Mouse (Mus musculus) adrenal gland, postnatal 4 days (tissue): Measurements from ENCODE around the gene Phactr1. TPM values are rescaled to one million over a fixed set of nuclear protein-coding genes. Genes with fewer than 3 reads are reported as not detected.

Source experiments
- DNase-seq, 2 experiments: peaks; one replicate each; pipeline ENCODE4 v3.0.0; 2021 to 2022; ENCODE audit warnings: low spot score in 2 of 2, mixed read lengths in 2 of 2
- long read RNA-seq, 2 experiments: library from polyadenylated mRNA; stranded (forward); transcript quantifications; one replicate each; pipeline ENCODE4 v2.0.0; 2021
- total RNA-seq, 2 experiments: library from RNA; stranded (reverse); gene quantifications; 2 replicates each; pipeline ENCODE4 v1.2.3; 2021

The Phactr1 gene
- 10 to 100 TPM; 20.1 to 23.7 TPM for total RNA-seq
- long read RNA-seq, experiment 1, partial matches to known transcripts: 2 of 11 reads
- long read RNA-seq, experiment 1, other reads (novel, unspliced or antisense): 3 of 11 reads
- long read RNA-seq, experiment 2, partial matches to known transcripts: 6 of 21 reads
- long read RNA-seq, experiment 2, other reads (novel, unspliced or antisense): 10 of 21 reads

DNA sequence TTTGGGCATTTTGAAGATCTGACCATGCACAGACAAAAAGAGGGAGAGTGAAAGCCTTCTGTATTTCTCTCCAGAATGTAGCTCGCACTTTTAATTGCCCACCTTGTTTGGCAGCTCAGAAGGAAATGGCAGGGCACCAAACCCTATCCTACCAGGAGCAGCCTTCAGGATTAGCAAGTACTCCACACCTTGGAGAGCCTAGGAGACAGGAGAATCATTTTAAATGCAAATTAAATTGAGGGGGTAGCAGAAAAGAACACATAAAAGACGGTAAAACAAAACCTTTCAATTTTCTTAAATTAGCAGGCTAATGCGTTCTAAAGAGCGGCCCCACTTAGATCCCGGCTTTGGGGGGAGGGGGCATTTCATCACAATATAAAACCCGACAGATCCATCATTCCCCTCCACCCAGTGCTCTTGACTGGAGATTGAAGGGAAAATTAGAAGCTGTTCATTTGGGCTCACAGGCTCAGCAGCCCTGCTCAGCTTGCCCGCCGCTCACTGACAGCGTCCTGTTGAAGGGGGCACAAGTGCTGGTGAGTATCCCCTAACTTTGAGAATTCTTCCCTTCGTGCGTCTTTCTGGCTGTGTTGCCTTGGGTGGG, at the start of gene Phactr1:
Gene Phactr1, plus strand, starts transcription at position 233 of the 604 bp plus-strand sequence.
- DNase-seq: no peak

- DNase-seq: no peak
Observed at GRCm38 (mm10) chr13:42634908-42635307, 45.5 kb upstream of the Phactr1 start.

DNA sequence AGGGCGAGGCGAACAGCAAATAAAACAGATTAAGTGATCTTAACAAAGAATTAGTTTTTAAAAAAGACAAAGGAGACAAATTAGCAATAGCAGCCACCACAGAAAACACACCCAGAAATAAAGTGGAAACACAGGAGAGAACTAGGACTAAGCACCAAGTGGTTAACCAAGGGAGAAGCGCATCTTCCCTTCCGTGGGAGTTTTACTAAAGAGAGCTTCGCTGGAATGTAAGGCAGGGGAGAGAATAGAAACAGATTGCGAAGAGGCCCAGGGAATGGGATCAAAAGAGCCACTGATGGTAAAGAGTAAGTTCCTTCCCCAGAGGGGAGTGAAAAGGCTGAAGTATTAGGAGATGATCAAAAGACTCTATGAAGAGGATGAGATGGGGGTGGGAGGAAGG, 30.2 kb upstream of the Phactr1 start:
- DNase-seq: no peak

- no peak for DNase-seq
Observed at GRCm38 (mm10) chr13:42656643-42657315, 23.6 kb upstream of the Phactr1 start.

DNA sequence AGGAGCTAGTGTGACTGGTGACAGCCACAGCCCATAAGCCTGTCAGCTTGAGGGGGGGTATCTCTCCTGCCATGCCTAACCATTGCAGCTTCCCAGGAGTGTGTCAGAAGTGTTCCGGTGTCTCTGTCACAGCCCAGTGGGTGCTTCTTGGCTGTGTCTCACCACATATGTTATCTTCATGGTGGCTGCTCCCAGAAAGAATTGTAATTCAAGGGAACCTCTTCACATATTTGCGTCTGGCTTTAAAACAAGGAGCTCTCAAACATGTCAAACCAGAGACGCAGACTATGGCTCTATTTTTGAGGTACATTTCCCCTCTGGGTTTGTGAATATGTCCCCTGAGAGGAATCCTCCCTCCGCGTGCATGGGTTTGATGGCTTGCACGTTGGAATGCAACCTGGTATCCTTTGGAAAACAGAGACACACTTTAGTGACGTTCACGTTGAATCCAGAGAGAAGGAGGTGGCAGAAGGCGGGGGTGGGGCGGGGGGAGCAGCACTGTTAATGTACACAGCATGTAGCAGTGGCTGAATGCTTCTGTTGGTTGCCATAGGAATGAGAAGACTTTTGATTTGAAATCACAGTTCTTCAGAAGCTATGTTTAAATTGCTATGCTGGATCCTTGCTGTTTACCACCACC, 8.7 kb upstream of the Phactr1 start:
- no peak for DNase-seq

GRCm38 (mm10) chr13:42681299-42681698, 876 bp downstream of the Phactr1 start:
- DNase-seq: no peak

DNA sequence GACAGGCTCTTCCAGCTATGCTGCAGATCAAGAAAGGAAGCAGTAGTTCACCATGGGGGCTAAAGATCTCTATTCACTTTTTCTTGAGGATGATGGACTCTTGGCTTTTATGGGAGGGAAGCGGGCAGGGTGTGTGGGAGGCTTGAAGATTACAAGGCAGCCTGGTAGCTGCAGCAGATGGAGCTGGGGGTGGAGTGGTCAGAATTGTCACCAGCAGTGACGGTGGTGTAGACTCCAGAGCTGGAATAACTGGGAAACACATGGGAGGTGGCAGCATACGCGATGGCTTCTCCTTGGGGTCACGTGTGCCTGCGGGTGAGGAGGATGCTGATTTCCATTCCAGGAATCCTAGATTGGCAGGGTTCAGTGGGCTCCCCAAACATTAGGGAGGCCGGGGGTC, 3.8 kb downstream of the Phactr1 start:
- DNase-seq: no peak

DNA sequence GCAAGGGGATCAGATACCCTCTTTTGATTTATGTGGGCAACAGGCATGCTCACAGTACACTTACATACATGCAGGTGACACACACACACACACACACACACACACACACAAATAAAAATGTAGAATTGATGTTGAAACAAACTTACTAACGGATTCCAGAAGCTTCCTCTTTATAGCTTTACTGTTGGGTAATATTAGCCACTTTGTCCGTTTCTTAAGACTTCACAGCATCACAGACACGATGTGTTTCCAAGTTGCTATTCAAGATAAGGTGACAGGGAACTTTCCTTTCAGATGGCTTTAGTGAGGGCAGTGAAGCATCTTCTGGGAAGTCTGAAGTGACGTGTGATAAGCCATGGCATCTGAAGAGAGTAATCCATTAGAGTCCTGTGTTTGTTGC, 11.8 kb downstream of the Phactr1 start:
- no peak for DNase-seq

DNA sequence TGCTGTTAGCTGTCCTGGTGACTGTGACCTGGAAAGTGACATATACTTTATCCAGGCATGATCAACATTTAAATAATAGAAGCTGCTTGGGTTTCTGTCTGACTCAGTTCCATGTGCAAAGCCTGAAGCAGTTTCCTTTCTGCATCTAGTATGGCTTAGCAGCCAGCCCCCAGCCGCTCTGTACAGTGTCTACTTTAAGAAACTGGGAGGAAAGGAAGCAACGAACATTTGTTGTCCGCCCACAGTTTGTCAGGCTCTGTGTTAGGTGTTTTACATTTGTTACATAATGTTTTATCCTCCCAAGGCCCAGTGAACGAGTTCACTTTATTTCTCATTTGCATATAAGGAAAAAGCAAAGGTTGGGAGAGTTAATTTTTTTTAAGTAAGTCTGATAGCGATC, 16.2 kb downstream of the Phactr1 start:
- no peak for DNase-seq

DNA sequence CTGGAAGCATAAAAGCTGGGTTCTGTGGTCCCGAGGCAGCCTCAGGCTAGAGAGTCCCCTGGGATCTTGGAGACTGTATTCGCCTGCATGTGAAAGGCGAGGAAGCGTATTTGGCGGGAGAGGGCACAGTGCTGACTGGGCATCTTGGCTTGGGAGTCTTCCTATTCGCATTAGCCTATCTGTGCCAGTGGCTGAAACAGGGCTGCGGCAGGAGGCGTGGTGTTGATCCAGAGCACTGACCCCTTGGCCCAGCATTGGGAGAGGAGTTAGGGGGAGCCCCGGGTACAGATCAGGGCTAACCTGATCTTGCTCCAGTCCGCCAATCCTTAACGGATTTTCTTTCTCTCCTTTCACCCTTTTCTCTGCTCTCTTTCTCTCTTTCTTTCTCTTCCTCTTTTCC, 28.7 kb downstream of the Phactr1 start:
- DNase-seq: no peak

GRCm38 (mm10) chr13:42709611-42710331, 29.3 kb downstream of the Phactr1 start:
- DNase-seq: no peak

DNA sequence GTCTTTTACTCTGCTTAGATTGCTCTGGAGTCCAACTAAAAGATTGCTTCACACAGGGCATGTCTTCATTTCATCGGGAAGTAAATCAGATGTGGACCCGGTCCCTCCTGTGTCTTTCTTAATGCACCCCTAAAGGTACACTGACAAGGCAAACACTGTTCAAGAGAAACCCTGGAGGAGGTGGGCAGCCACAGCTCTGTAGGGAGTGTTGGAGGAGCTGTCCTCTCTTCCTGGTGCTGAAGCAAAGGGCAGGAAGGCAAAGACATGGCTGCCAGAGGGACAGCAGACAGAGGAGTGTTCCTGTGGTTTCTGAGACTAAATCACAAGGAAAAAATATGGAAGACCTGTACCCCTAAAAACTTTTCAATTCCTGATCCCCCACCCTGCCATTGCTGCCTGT, 31.1 kb downstream of the Phactr1 start:
- DNase-seq: peak in 1 of 2 experiments; percentile 28

DNA sequence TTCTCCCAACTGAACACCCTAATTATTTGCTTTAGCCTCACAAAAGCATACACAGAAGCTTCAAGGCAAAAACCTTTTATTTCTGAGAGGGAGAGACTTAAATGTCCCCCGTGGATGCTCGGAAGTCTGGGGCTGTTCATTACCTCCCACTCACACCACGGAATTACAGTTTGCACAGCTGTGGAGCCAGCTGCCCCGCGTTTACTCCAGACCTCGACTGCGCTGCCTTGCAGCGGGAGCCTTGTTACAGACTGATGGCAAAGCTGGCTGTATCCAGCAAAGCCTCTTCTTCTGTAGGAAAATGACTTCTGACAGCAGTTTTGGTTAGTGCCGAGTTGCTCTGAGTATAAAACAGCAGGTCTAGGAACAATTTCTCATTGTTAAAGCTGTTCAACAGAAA, 39.0 kb downstream of the Phactr1 start:
- no peak for DNase-seq

GRCm38 (mm10) chr13:42720135-42720534, 39.7 kb downstream of the Phactr1 start:
- no peak for DNase-seq

- DNase-seq: no peak
Observed at GRCm38 (mm10) chr13:42720648-42721047, 40.2 kb downstream of the Phactr1 start.

- no peak for DNase-seq
Observed at GRCm38 (mm10) chr13:42724011-42724410, 43.6 kb downstream of the Phactr1 start.

- DNase-seq: no peak
Observed at GRCm38 (mm10) chr13:42725709-42726231, 45.3 kb downstream of the Phactr1 start.

DNA sequence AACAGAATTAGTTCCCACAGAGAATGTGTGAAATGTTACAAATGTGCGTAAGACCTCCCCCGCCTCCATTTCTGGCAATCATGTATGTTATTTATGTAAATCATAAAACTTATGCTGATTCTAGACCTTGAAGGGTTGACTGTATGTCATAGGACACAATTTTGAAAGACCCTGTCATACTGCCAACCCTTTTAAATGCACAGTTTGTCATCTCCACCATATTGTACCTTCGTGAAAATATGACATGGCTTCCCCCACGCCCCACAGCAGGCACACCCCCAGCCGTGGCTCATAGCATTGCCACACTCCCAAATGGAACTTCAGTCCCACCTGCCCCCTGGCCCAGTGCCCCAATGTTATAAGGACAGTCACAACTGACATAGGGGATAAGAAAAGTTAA, 57.1 kb downstream of the Phactr1 start:
- DNase-seq: no peak

DNA sequence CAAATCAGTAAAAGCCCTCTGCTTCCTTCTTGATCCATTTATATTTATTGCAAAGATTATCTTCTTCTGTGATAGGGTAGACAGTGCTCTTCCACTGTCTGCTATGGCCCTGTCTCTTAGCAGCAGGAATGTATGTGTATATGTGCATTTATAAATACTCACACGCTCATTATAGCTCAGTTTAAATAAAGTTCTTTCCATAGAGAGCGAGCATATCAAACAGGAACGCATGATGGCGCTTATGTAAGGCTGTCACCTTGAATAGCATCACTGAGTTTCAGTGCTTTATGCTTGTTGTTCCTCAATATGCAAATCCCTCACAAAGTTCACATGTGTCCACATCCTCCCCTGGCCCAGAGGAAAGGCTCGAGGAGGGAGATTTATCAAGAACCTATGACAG, 57.7 kb downstream of the Phactr1 start:
- no peak for DNase-seq

- no peak for DNase-seq
Observed at GRCm38 (mm10) chr13:42742226-42742625, 61.8 kb downstream of the Phactr1 start.

- no peak for DNase-seq
Observed at GRCm38 (mm10) chr13:42744467-42744866, 64.0 kb downstream of the Phactr1 start.
